Mouse (Mus musculus): Measurements from ENCODE around the gene Hfe2. TPM values are rescaled to one million over a fixed set of nuclear protein-coding genes. Genes with fewer than 3 reads are reported as not detected.
A peak's percentile ranks its signal among the peaks of the same experiment; 100 is the strongest.

Gene Hfe2
- polyA plus RNA-seq, 1 experiment, result 1.5 TPM

DNA sequence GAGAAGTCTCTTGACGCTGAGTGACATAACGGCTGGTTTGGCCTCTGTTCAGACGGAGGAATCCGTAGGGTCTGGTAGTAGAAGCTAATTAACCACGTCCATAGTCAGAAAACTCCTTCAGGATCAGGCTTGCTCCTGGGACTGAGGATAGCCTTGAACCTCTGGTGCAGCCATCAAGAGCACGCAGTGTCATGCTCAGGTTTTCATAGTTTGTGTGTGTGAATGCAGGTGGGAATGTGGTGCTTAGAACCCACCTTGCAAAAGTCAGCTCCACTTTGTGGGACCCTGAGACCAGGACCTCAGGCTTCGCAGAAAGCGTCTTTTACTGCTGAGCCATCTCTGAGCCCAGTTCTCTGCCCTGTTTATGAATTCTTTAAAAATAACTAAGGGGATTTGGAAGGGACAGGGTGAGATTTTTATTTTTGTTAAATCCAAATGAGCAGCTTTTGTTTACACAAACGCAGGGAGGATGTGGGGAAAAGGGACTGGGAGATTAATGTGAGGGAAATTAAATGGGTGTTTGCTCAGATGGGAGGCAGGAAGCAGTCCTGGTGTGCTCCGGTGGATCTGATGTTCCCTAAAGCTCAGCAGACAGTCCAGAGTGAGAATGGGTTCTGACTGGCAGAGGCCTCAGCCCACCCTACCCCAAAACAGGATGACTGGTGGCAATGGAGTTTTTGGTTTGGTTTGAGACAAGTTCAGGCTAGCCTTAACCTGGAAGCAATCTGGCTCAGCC, 37.1 kb downstream of the Hfe2 start:
- Histone ChIP-seq H3K4me3 (ENCODE audit: insufficient read depth, low read length) (no peak overlapping the region), H3K27ac (ENCODE audit: insufficient read depth, low read length) (peak overlapping the region; percentile 35; the same call in 1 of the 2 replicates), H3K4me1 (ENCODE audit: control insufficient read depth, insufficient read depth, low read length) (no peaks in the 10 kb centered on the region)
- TF ChIP-seq POLR2A (IDR thresholded peaks at IDR 0.05; ENCODE audit: extremely low read depth, insufficient read depth, low read length) (no peak), CTCF (IDR thresholded peaks at IDR 0.05; ENCODE audit: extremely low read depth, insufficient read depth, low read length) (no peak)

DNA sequence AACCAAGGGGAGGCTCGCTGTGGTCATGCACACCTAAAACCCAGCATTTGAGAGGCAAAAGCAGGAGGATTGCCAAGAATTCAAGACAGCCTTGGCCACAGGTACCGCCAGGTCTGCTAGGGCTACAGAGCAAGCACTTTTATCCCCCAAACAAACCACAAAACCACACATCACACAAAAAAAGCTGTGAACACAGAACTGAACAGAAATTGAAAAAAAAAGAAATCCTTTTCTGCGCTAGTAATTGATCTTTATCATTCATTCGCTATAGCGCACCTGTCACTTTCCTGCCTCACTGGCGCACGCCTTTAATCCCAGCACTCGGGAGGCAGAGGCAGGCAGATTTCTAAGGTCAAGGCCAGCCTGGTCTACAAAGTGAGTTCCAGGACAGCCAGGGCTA, 38.3 kb downstream of the Hfe2 start:
- TF ChIP-seq CTCF (IDR thresholded peaks at IDR 0.05; ENCODE audit: extremely low read depth, insufficient read depth, low read length) (no peak), POLR2A (IDR thresholded peaks at IDR 0.05; ENCODE audit: extremely low read depth, insufficient read depth, low read length) (no peak)
- H3K4me3 ChIP-seq (ENCODE audit: insufficient read depth, low read length), result no peak overlapping the region
- no peaks in the 10 kb centered on the region for H3K4me1 ChIP-seq (ENCODE audit: control insufficient read depth, insufficient read depth, low read length)
- no peak overlapping the region for H3K27ac ChIP-seq (ENCODE audit: insufficient read depth, low read length)

DNA sequence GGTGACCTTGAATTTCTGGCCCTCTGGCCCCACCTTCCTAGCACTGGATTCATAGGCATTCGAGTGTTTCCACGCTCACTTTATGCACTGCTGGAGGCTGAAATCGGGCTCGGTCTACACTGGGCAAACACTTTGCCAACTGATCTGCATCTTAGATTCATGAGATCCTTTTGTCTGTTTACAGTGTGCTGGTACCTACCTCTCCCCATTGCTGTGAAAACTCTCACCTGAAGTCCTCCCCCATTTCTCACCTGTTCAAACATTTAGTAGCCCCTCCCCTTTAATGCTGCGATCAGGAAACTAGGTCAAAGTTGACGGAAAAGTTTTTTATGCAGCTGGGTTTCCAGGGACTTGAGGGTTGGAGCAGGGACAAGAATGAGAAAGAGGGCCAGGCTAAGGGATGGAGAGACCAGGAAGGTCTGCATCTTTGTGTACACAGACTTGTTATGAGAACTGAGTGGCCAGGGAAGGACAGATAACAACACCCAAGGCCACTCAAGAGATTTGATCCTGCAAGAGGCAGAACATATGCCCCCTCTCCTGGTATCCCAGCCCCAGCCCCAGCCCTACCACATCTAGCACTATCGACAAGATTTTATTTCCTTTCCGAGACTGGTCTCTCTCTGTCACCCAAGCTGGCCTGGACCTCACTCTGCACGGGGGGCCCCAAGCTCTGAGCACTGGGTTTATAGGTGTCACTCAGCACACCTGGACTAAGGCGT, 39.1 kb downstream of the Hfe2 start:
- no peak overlapping the region for H3K4me3 ChIP-seq (ENCODE audit: insufficient read depth, low read length)
- TF ChIP-seq CTCF (IDR thresholded peaks at IDR 0.05; ENCODE audit: extremely low read depth, insufficient read depth, low read length), result no peak
- H3K4me1 ChIP-seq (ENCODE audit: control insufficient read depth, insufficient read depth, low read length), result no peaks in the 10 kb centered on the region
- peak overlapping the region; percentile 74; the same call in 1 of the 2 replicates for H3K27ac ChIP-seq (ENCODE audit: insufficient read depth, low read length)

DNA sequence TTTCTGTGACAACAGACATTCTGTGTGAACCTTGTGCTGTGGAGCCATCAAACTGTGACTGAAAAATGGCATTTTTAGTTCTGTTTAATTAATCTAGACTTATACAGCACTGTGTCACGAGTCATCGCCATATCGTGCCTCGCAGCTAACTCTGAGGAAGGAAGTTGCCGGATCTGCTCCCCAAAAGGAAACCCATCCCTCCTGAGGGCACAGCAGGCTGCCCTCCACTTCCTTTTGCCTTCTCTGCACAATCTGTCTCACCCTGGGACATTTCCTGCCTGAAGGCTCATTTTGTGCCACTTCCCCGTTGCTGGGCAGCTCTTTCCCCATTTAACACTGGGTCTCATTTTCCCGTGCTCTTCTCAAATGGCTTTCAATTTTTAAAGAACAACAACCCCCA, 39.7 kb downstream of the Hfe2 start:
- TF ChIP-seq CTCF (IDR thresholded peaks at IDR 0.05; ENCODE audit: extremely low read depth, insufficient read depth, low read length), result no peak
- TF ChIP-seq POLR2A (IDR thresholded peaks at IDR 0.05; ENCODE audit: extremely low read depth, insufficient read depth, low read length), result no peak
- Histone ChIP-seq H3K27ac (ENCODE audit: insufficient read depth, low read length) (peak overlapping the region; percentile 74; the same call in 1 of the 2 replicates), H3K4me3 (ENCODE audit: insufficient read depth, low read length) (no peak overlapping the region), H3K4me1 (ENCODE audit: control insufficient read depth, insufficient read depth, low read length) (no peaks in the 10 kb centered on the region)

DNA sequence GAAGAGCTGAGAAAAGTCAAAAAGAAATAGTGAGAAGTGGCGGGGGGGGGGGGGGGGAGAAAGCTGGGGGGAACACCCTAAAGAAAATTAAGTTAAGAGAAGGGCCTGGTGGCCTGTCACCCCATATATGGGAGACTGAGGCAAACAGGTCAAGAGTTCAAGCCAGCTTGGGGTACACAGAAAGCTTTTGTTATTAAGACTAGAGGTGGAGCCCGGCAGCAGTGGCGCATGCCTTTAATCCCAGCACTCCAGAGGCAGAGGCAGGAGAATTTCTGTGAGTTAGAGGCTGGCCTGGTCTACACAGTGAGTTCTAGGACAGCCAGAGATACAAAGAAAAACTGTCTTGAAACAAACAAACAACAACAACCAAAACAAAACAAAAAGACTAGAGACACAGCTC, 40.1 kb downstream of the Hfe2 start:
- no peak overlapping the region for H3K4me3 ChIP-seq (ENCODE audit: insufficient read depth, low read length)
- H3K4me1 ChIP-seq (ENCODE audit: control insufficient read depth, insufficient read depth, low read length), result no peaks in the 10 kb centered on the region
- no peak overlapping the region for H3K27ac ChIP-seq (ENCODE audit: insufficient read depth, low read length)
- TF ChIP-seq POLR2A (IDR thresholded peaks at IDR 0.05; ENCODE audit: extremely low read depth, insufficient read depth, low read length) (no peak), CTCF (IDR thresholded peaks at IDR 0.05; ENCODE audit: extremely low read depth, insufficient read depth, low read length) (no peak)

DNA sequence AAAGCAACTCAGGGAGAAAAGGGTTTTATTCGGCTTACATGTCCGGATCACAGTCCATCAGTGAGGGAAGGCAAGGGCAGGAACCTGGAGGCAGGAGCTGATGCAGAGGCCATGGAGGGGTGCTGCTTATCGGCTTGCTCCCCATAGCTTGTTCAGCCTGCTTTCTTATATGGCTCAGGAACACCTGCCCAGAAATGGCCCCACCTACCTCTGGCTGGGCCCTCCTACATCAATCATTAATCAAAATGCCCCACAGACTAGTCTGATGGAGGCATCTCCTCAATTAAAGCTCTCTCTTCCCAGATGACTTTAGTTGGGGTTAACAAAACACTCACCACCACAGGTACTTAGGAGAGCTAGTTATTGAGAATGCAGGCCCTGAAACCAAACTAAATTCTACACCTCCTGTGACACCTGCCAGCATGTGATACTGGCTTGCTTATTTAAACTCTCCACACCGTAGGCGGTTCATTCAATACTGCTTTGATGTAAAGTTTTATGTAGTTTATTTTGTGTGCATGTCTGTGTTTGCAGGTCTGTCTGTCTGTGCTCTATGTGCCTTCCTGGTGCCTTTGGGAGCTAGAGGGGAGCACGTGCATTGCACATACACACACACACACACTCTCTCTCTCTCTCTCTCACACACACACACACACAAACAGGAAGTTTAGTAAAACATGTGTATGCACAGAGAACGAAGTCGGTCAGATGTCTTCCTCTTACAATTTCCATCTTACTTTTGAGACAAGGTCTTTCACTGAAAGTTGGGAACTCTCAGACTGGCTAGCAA, 41.9 kb downstream of the Hfe2 start:
- Histone ChIP-seq H3K27ac (ENCODE audit: insufficient read depth, low read length) (no peak overlapping the region), H3K4me1 (ENCODE audit: control insufficient read depth, insufficient read depth, low read length) (no peaks in the 10 kb centered on the region), H3K4me3 (ENCODE audit: insufficient read depth, low read length) (no peak overlapping the region)
- no peak for TF ChIP-seq POLR2A (IDR thresholded peaks at IDR 0.05; ENCODE audit: extremely low read depth, insufficient read depth, low read length)

DNA sequence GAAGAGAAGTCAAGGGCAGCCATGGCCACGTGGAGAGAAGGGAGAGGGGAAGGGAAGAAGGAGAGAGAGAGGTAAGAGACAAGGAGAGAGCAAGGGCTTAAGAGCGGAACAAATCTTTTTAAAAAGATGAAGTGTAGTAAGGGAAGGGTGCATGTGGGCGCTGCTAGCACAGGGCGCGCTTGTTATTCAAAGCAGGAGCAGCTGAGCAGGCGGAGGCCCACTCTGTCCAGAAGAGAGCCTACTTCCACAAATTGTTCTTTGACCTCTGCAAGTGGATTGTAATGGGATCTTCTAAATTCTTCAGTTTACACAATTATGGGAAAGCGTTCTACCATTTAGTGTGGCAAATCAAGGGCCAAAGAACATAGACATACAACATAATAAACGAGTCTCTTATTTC, 43.6 kb downstream of the Hfe2 start:
- no peak for TF ChIP-seq POLR2A (IDR thresholded peaks at IDR 0.05; ENCODE audit: extremely low read depth, insufficient read depth, low read length)
- no peak for TF ChIP-seq CTCF (IDR thresholded peaks at IDR 0.05; ENCODE audit: extremely low read depth, insufficient read depth, low read length)
- no peak overlapping the region for H3K27ac ChIP-seq (ENCODE audit: insufficient read depth, low read length)
- no peaks in the 10 kb centered on the region for H3K4me1 ChIP-seq (ENCODE audit: control insufficient read depth, insufficient read depth, low read length)
- no peak overlapping the region for H3K4me3 ChIP-seq (ENCODE audit: insufficient read depth, low read length)

DNA sequence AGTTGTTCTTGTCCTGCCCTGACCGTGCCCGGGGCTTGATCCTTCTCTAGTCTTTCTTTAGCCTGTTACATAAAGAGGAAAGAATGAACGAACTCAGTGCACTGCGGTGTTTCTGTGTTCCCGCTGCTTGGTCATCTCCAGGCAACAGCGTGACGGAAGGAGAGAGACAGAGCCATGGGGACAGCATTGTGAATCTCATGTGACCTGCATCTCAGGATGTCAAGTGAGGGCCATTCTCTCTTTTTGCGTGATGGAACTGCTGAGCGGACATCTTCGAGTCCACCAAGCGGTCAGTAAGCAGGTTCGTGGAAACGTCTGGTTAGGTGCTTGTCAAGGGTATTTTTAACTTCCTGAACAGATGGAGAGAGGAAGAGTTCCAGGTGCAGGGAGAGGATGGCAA, 44.5 kb downstream of the Hfe2 start:
- no peak for TF ChIP-seq CTCF (IDR thresholded peaks at IDR 0.05; ENCODE audit: extremely low read depth, insufficient read depth, low read length)
- no peak for TF ChIP-seq POLR2A (IDR thresholded peaks at IDR 0.05; ENCODE audit: extremely low read depth, insufficient read depth, low read length)

DNA sequence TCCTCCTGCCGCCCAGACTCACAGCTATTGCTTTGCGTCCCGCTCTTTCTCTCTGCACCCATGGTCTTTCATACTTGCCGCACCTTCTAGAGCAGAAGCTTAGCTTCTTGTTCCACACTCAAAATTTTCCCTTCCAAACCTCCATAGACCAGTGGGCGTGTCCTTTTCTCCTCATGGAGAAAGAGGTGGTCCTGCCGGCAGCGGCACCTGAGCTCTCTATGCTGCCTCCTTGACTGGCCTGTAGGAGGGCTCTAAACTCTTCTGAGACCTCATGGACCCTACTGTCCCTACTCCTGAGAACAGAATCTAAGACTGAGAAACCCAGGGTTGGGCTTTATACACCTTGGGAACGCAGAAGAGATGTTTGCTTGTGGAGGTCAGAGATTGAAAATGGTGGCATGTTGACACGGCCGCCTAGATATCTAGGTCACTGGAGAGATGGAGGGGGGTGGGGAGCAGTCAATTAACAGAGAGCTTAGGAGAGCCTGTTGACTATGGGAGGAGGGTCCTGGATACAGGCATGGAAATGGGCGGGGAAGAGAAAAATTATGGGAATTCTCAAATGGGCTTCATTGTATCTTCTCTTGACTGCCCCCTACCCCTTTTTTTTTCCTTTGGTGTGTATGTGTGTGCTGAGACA, 45.1 kb downstream of the Hfe2 start:
- H3K4me1 ChIP-seq (ENCODE audit: control insufficient read depth, insufficient read depth, low read length), result no peaks in the 10 kb centered on the region
- H3K4me3 ChIP-seq (ENCODE audit: insufficient read depth, low read length), result no peak overlapping the region
- H3K27ac ChIP-seq (ENCODE audit: insufficient read depth, low read length), result no peak overlapping the region
- TF ChIP-seq POLR2A (IDR thresholded peaks at IDR 0.05; ENCODE audit: extremely low read depth, insufficient read depth, low read length) (no peak), CTCF (IDR thresholded peaks at IDR 0.05; ENCODE audit: extremely low read depth, insufficient read depth, low read length) (no peak)

More for the DNA sequence above, 44.5 kb downstream of the Hfe2 start:
- H3K4me3 ChIP-seq (ENCODE audit: insufficient read depth, low read length), result no peak overlapping the region
- no peaks in the 10 kb centered on the region for H3K4me1 ChIP-seq (ENCODE audit: control insufficient read depth, insufficient read depth, low read length)
- no peak overlapping the region for H3K27ac ChIP-seq (ENCODE audit: insufficient read depth, low read length)

Data from cortical plate, adult 2 months (tissue).